Mouse (Mus musculus) embryonic facial prominence, embryonic 11.5 days (tissue): ENCODE data around the gene Zfp568. TPM values are rescaled to one million over a fixed set of nuclear protein-coding genes. Genes with fewer than 3 reads are reported as not detected.
A peak's percentile ranks its signal among the peaks of the same experiment; 100 is the strongest.

Experiments used
- ATAC-seq: fragments of 200-750 bp; cut with Nextera tagmentation; replicated peaks from 2 replicates; pipeline ENCODE4 v1.8.0; 2017; ENCODE audit warnings: low read depth; ENCODE audit not compliant: insufficient number of reproducible peaks, low FRiP score, low TSS enrichment
- DNase-seq: peaks from one replicate; pipeline ENCODE4 v3.0.0-alpha.2; 2015; ENCODE audit warnings: low spot score
- H3K27ac ChIP-seq: fragments of 300-500 bp; sonication (generic); replicated peaks from 2 replicates; pipeline ENCODE4 v1.5.1; 2014; ENCODE audit warnings: mild to moderate bottlenecking, low read depth, low read length, control low read depth
- H3K27me3 ChIP-seq: fragments of 300-500 bp; sonication (generic); 2 replicates; pipeline ENCODE4 v1.6.1; 2014; ENCODE audit warnings: mild to moderate bottlenecking, low read length, moderate library complexity, mixed read lengths; ENCODE audit not compliant: control insufficient read depth, insufficient read depth
- H3K36me3 ChIP-seq: fragments of 300-500 bp; sonication (generic); replicated peaks from 2 replicates; pipeline ENCODE4 v1.6.1; 2014; ENCODE audit warnings: low read depth, mild to moderate bottlenecking, low read length, moderate library complexity, mixed read lengths; ENCODE audit not compliant: control insufficient read depth, insufficient read depth
- H3K4me1 ChIP-seq: fragments of 300-500 bp; sonication (generic); 2 replicates; pipeline ENCODE4 v1.6.1; 2014; ENCODE audit warnings: low read length, mixed read lengths; ENCODE audit not compliant: control insufficient read depth, insufficient read depth
- H3K4me2 ChIP-seq: fragments of 300-500 bp; sonication (generic); 2 replicates; pipeline ENCODE4 v1.6.1; 2014; ENCODE audit warnings: low read depth, mild to moderate bottlenecking, control low read depth, low read length, moderate library complexity
- H3K4me3 ChIP-seq: fragments of 300-500 bp; sonication (generic); 2 replicates; pipeline ENCODE4 v1.5.1; 2014; ENCODE audit warnings: low read depth, low read length, control low read depth
- H3K9ac ChIP-seq: fragments of 300-500 bp; sonication (generic); replicated peaks from 2 replicates; pipeline ENCODE4 v1.6.1; 2014; ENCODE audit warnings: mild to moderate bottlenecking, control low read depth, low read length
- H3K9me3 ChIP-seq: fragments of 300-500 bp; sonication (generic); replicated peaks from 2 replicates; pipeline ENCODE4 v1.6.1; 2016; ENCODE audit warnings: mild to moderate bottlenecking, low read length, inconsistent platforms, mixed read lengths; ENCODE audit not compliant: control insufficient read depth
- WGBS: fragments of 180-500 bp; shearing (Covaris S2); extraction: QIAGEN DNeasy Blood & Tissue Kit; methylation state at CpG from one replicate; pipeline ENCODE4 v1.1.7; 2014; 5-methylcytosine and 5-hydroxymethylcytosine counted together
- polyA plus RNA-seq: library from polyadenylated mRNA; unstranded; fragments of >200 nt; fragmentation: Nextera tagmentation; extraction: Ambion mirVana; gene quantifications from 2 replicates; pipeline ENCODE4 v1.2.1, GENCODE M21; 2014

Zfp568 gene
- polyA plus RNA-seq, 1 experiment from 2014 or later, result 19.5 TPM

DNA sequence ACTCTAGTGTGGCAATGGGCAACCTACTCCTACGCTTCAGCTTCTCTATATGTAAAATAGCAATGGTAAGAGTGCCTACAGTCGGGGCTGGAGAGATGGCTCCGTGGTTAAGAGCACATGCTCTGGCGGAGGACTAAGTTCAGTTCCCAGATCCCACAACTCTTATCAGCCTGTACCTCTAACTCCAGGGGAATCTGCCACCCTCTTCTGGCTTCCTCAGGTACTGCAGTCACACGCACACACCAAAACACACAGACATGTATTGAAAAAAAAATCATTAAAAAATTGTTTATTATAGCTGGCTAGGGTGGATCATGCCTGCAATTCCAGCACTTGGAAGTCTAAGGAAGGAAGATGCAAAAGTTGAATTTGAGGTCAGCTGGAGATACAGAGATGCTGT lies 78.7 kb downstream of the Zfp568 start:
- Histone ChIP-seq H3K4me3 (no peak overlapping the region), H3K36me3 (no peaks in the 10 kb centered on the region; the same call in none of the 2 replicates), H3K27me3 (no peaks in the 10 kb centered on the region), H3K27ac (no peak overlapping the region), H3K9me3 (no peaks in the 10 kb centered on the region), H3K9ac (no peak overlapping the region), H3K4me1 (no peaks in the 10 kb centered on the region), H3K4me2 (no peak overlapping the region)
- ATAC-seq, result no peak
- 84% methylated on average over 5 of the region's 5 CpGs for whole genome bisulfite sequencing
- peak; percentile 47 for DNase-seq

DNA sequence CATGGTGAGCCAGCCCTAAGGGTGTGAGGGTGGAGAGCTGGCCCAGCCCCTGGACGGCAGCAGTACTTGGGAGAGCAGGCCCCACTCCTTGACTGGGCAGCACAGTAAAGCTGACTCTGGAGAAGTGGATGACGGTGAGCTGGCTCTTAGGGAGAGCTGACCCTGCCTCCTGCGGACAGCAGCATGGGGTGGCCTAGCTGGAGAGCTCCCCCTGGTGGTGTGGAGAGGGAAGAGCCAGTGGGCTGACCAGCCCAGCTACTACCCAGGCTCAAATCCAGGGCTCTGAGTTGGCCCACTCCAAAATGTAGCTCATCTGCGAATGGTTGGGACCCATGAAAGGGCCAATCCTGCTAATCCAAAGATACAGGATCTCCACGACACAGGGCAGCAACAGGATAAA lies 80.9 kb downstream of the Zfp568 start:
- DNase-seq, result no peak
- no peaks in the 10 kb centered on the region for H3K9me3 ChIP-seq
- H3K4me3 ChIP-seq, result no peak overlapping the region
- no peak overlapping the region for H3K27ac ChIP-seq
- WGBS, result 77% methylated on average over 5 of the region's 5 CpGs
- H3K4me2 ChIP-seq, result no peak overlapping the region
- ATAC-seq, result no peak
- no peak overlapping the region for H3K9ac ChIP-seq
- no peaks in the 10 kb centered on the region; the same call in none of the 2 replicates for H3K36me3 ChIP-seq
- no peaks in the 10 kb centered on the region for H3K27me3 ChIP-seq
- no peaks in the 10 kb centered on the region for H3K4me1 ChIP-seq

DNA sequence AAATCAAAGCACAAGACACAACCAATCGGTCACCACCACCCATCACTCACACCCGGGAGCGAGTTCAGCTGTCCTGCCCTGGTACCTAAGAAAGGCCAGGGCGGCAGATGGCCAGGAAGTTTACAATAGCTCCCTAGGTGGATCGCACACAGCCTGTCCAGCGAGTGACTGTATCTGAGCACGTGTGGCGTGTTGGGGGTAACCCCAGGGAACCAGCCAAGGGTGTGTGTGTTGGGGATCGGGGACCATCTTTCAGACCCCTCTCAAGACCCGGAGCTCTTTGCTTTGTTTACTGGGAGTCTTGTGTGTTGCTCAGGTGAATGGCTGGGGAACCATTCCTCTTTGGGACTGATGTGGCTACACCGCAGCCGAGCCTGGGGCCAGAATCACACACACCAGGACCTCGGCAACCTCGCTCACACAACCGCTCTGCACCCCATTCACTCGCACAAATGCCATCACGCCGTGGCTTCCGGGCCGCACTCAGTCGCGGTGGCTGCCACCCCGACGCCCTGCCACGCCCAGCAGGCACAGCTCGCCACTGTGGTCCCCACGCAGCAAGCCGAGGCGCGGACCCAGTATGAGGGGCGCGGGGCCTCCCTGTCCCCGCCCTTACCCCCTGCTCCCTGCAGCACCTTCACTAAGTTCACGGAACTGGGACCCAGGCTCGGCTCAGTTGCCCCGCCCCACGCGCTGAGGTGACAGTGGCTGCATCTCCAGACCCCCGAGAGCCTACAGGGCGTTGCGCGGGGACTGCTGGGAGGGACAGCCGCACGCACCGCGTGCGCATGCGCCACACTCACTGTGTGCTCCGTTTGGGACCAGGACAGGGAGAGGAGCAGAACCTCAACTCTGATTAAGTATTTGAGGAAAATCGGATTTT lies 88.6 kb downstream of the Zfp568 start, which contains the start of gene Zfp82:
Gene Zfp82, minus strand, starts transcription at position 755 of the 883 bp plus-strand sequence.
- Histone ChIP-seq H3K36me3 (no peaks in the 10 kb centered on the region; the same call in 1 of the 2 replicates), H3K9me3 (no peaks in the 10 kb centered on the region), H3K27ac (peak within 1 kb of the TSS; percentile 2; the same call in 1 of the 2 replicates), H3K9ac (peak within 1 kb of the TSS; percentile 84), H3K4me1 (no peaks in the 10 kb centered on the region), H3K27me3 (no peaks in the 10 kb centered on the region), H3K4me2 (peak within 1 kb of the TSS; percentile 85), H3K4me3 (peak within 1 kb of the TSS; percentile 75)
- DNase-seq (peak; percentile 90), ATAC-seq (peak; percentile 83)
- under 1% methylated on average over 50 of the region's 50 CpGs for WGBS

Other genes starting within 250 kb of the Zfp568 start
- 15.3 and 15.9 TPM in 2 replicates for gene Zfp84, start 215.4 kb upstream of the Zfp568 start, polyA plus RNA-seq
- gene Zfp30, start 200.0 kb upstream of the Zfp568 start, polyA plus RNA-seq, result 8.4 and 9.0 TPM in 2 replicates
- 20.0 and 23.0 TPM in 2 replicates for gene Zfp790, start 167.8 kb upstream of the Zfp568 start, polyA plus RNA-seq
- gene Zfp940, start 130.3 kb upstream of the Zfp568 start, polyA plus RNA-seq, result 9.4 and 10.7 TPM in 2 replicates
- gene Zfp420, start 124.0 kb upstream of the Zfp568 start, polyA plus RNA-seq, result 8.9 and 9.1 TPM in 2 replicates
- 14.8 and 15.5 TPM in 2 replicates for gene Zfp27, start 77.4 kb upstream of the Zfp568 start, polyA plus RNA-seq
- gene Zfp383, start 75.7 kb upstream of the Zfp568 start, polyA plus RNA-seq, result 10.3 and 12.6 TPM in 2 replicates
- 10.0 and 13.7 TPM in 2 replicates for gene Zfp74, start 29.9 kb upstream of the Zfp568 start, polyA plus RNA-seq
- gene Zfp14, start 67.4 kb downstream of the Zfp568 start, polyA plus RNA-seq, result 4.6 and 5.8 TPM in 2 replicates
- gene Zfp82, start 88.9 kb downstream of the Zfp568 start, polyA plus RNA-seq, result 3.4 and 4.2 TPM in 2 replicates
- 3.6 and 4.8 TPM in 2 replicates for gene Gm26920, start 106.5 kb downstream of the Zfp568 start, polyA plus RNA-seq
- gene Zfp566, start 106.6 kb downstream of the Zfp568 start, polyA plus RNA-seq, result 17.5 and 18.4 TPM in 2 replicates
- 152 and 161 TPM in 2 replicates for gene Zfp260, start 110.8 kb downstream of the Zfp568 start, polyA plus RNA-seq
- gene Zfp382, start 138.0 kb downstream of the Zfp568 start, polyA plus RNA-seq, result 5.9 and 6.2 TPM in 2 replicates
- 19.8 and 23.0 TPM in 2 replicates for gene Zfp146, start 185.8 kb downstream of the Zfp568 start, polyA plus RNA-seq
- gene Cox7a1, start 200.2 kb downstream of the Zfp568 start, polyA plus RNA-seq, result 2.4 and 3.0 TPM in 2 replicates
- gene Capns1, start 214.9 kb downstream of the Zfp568 start, polyA plus RNA-seq, result 56.8 and 56.9 TPM in 2 replicates
- 166 and 177 TPM in 2 replicates for gene Polr2i, start 248.0 kb downstream of the Zfp568 start, polyA plus RNA-seq
- gene Tbcb, start 248.3 kb downstream of the Zfp568 start, polyA plus RNA-seq, result 245 and 256 TPM in 2 replicates